In genomic region chr10:75158356-75158755, GRCm38 (mm10) we compare ENCODE assay signal across 22 mouse cellular contexts. TPM values are rescaled to one million over a fixed set of nuclear protein-coding genes. Genes with fewer than 3 reads are reported as not detected.
DNase-seq lines count a peak whose midpoint lies in the region; ATAC-seq and TF ChIP-seq lines count a peak whose summit lies in the region.
"Had no signal": no experiment of that assay in that cellular context is flagged by ENCODE, and none has a peak within 500 bp of the region (broad histone marks: within the 10 kb centered on the region; RNA-seq: fewer than 3 reads in every experiment).

No protein-coding gene starts in this region.

- H3K4me2 ChIP-seq in intestine, embryonic 15.5 days (replicated peaks) = no peak overlapping the region
- no peak overlapping the region for H3K4me2 ChIP-seq in intestine, postnatal 0 days (replicated peaks; ENCODE audit: low read depth)
- no peak overlapping the region for H3K4me2 ChIP-seq in intestine, embryonic 16.5 days (ENCODE audit: low read depth, low read length)
- H3K4me2 ChIP-seq: embryonic facial prominence, embryonic 13.5 days; embryonic facial prominence, embryonic 15.5 days; forebrain, embryonic 12.5 days had no signal

- ATAC-seq in intestine, embryonic 15.5 days = peak; percentile 55
- no peak; the same call in 1 of the 2 replicates for ATAC-seq in intestine, postnatal 0 days
- ATAC-seq in intestine, embryonic 16.5 days = peak; percentile 49; the same call in 1 of the 2 replicates
- ATAC-seq: forebrain, embryonic 14.5 days; forebrain, embryonic 16.5 days had no signal

- TF ChIP-seq CTCF in intestine, postnatal 0 days (IDR thresholded peaks at IDR 0.05; ENCODE audit: low read depth) = no peak

- 45% methylated on average over 1 of the region's 1 CpGs for WGBS in intestine, embryonic 15.5 days
- 55% methylated on average over 1 of the region's 1 CpGs for WGBS in intestine, postnatal 0 days
- WGBS in intestine, embryonic 16.5 days = 50% methylated on average over 1 of the region's 1 CpGs

- peak; percentile 76 for DNase-seq in yolk sac, embryonic 10.5 days (ENCODE audit: low spot score)
- DNase-seq in urinary bladder, postnatal 4 days (ENCODE audit: low spot score in 2 of 2) = no peak
- DNase-seq: adrenal gland, adult 2 months; adrenal gland, postnatal 10 days; adrenal gland, postnatal 25 days; cerebellum, adult 11 months; cerebellum, adult 18-20 months; cerebellum, adult 8-10 months; cerebellum, adult 9-11 months; cerebellum, postnatal 14 days; cerebellum, postnatal 36 days; embryo, embryonic 11 days had no signal

- H3K27ac ChIP-seq in intestine, embryonic 15.5 days = no peak overlapping the region
- no peak overlapping the region; the same call in 1 of the 2 replicates for H3K27ac ChIP-seq in intestine, postnatal 0 days (ENCODE audit: low read depth, low read length)
- 0 out of 2 replicates have a peak overlapping the region, but pooled peaks have one; percentile 17 for H3K27ac ChIP-seq in intestine, embryonic 16.5 days (ENCODE audit: low read length)
- H3K27ac ChIP-seq: embryonic facial prominence, embryonic 13.5 days; embryonic facial prominence, embryonic 15.5 days; forebrain, embryonic 10.5 days; forebrain, embryonic 12.5 days had no signal

- no peak overlapping the region for H3K4me3 ChIP-seq in intestine, embryonic 15.5 days (replicated peaks)
- H3K4me3 ChIP-seq in intestine, postnatal 0 days (ENCODE audit: low read depth, low read length) = no peak overlapping the region
- H3K4me3 ChIP-seq in intestine, embryonic 16.5 days (ENCODE audit: low read length) = no peak overlapping the region
- H3K4me3 ChIP-seq: embryonic facial prominence, embryonic 13.5 days; embryonic facial prominence, embryonic 15.5 days; erythroblast, embryonic 14.5 days; forebrain, embryonic 10.5 days; forebrain, embryonic 12.5 days had no signal

- H3K4me1 ChIP-seq in intestine, embryonic 15.5 days (replicated peaks) = 0 out of 2 replicates have a peak, but pooled peaks cover 5% of the 10 kb centered on the region
- H3K4me1 ChIP-seq in intestine, postnatal 0 days (replicated peaks; ENCODE audit: control insufficient read depth, insufficient read depth, low read length) = no peaks in the 10 kb centered on the region
- H3K4me1 ChIP-seq in intestine, embryonic 16.5 days (ENCODE audit: control insufficient read depth, insufficient read depth, low read length) = peaks cover 5% of the 10 kb centered on the region; the same call in 1 of the 2 replicates
- H3K4me1 ChIP-seq: embryonic facial prominence, embryonic 13.5 days; embryonic facial prominence, embryonic 15.5 days; forebrain, embryonic 12.5 days had no signal

- H3K36me3 ChIP-seq in intestine, embryonic 15.5 days = peaks cover 24% of the 10 kb centered on the region
- H3K36me3 ChIP-seq in intestine, postnatal 0 days (ENCODE audit: control insufficient read depth, insufficient read depth) = peaks cover 82% of the 10 kb centered on the region
- H3K36me3 ChIP-seq in intestine, embryonic 16.5 days (ENCODE audit: control insufficient read depth, insufficient read depth, low read length) = peaks cover 13% of the 10 kb centered on the region; the same call in 1 of the 2 replicates

- H3K9ac ChIP-seq in intestine, embryonic 15.5 days = no peak overlapping the region
- H3K9ac ChIP-seq in intestine, postnatal 0 days (ENCODE audit: low read depth, low read length) = no peak overlapping the region
- H3K9ac ChIP-seq in intestine, embryonic 16.5 days (ENCODE audit: low read depth, low read length) = no peak overlapping the region
- H3K9ac ChIP-seq: embryonic facial prominence, embryonic 13.5 days; embryonic facial prominence, embryonic 15.5 days; forebrain, embryonic 12.5 days had no signal

- H3K27me3 ChIP-seq in intestine, embryonic 15.5 days (replicated peaks) = no peaks in the 10 kb centered on the region
- no peaks in the 10 kb centered on the region for H3K27me3 ChIP-seq in intestine, postnatal 0 days (replicated peaks; ENCODE audit: control insufficient read depth, insufficient read depth, low read length)
- H3K27me3 ChIP-seq in intestine, embryonic 16.5 days (replicated peaks; ENCODE audit: control insufficient read depth, insufficient read depth, low read length) = no peaks in the 10 kb centered on the region
- H3K27me3 ChIP-seq: embryonic facial prominence, embryonic 13.5 days; embryonic facial prominence, embryonic 15.5 days; forebrain, embryonic 12.5 days had no signal

- no peaks in the 10 kb centered on the region for H3K9me3 ChIP-seq in intestine, embryonic 15.5 days
- no peaks in the 10 kb centered on the region for H3K9me3 ChIP-seq in intestine, postnatal 0 days (ENCODE audit: control insufficient read depth)
- no peaks in the 10 kb centered on the region for H3K9me3 ChIP-seq in intestine, embryonic 16.5 days (ENCODE audit: control insufficient read depth, low read length)
- H3K9me3 ChIP-seq: embryonic facial prominence, embryonic 13.5 days; embryonic facial prominence, embryonic 15.5 days; forebrain, embryonic 10.5 days; forebrain, embryonic 12.5 days had no signal

RNA-seq across cellular contexts. Expression of gene Specc1l, which starts 53.5 kb away (rescaled TPM):
- 25.8 and 27.4 TPM in 2 replicates for polyA plus RNA-seq in intestine, embryonic 15.5 days (2015; fragmentation: Nextera tagmentation; extraction: Ambion mirVana)
- 13.0 and 14.2 TPM in 2 replicates for polyA plus RNA-seq in intestine, postnatal 0 days (2015; fragmentation: Nextera tagmentation; extraction: Ambion mirVana)
- polyA plus RNA-seq in intestine, embryonic 16.5 days (2015; fragmentation: Nextera tagmentation; extraction: Ambion mirVana) = 22.1 and 23.1 TPM in 2 replicates
